Mouse (Mus musculus) C2C12 (cell line): ENCODE measurements around the gene Trub2. TPM values are rescaled to one million over a fixed set of nuclear protein-coding genes. Genes with fewer than 3 reads are reported as not detected.

Source experiments
- H3K27me3 ChIP-seq: one replicate; pipeline ENCODE4 v1.6.1; 2011; ENCODE audit not compliant: control insufficient read depth, insufficient read depth, insufficient read length
- H3K36me3 ChIP-seq: one replicate; pipeline ENCODE4 v1.6.1; 2011; ENCODE audit not compliant: control insufficient read depth, insufficient read depth
- H3K4me3 ChIP-seq: one replicate; pipeline ENCODE4 v1.5.1; 2011; ENCODE audit warnings: mild to moderate bottlenecking, control low read depth; ENCODE audit not compliant: poor library complexity, insufficient read depth, severe bottlenecking
- H3K79me2 ChIP-seq: one replicate; pipeline ENCODE4 v1.6.1; 2011; ENCODE audit not compliant: control insufficient read depth, insufficient read depth
- H3K79me3 ChIP-seq: one replicate; pipeline ENCODE4 v1.6.1; 2011; ENCODE audit warnings: low read depth, control low read depth
- H3ac ChIP-seq: one replicate; pipeline ENCODE3; 2011; ENCODE audit warnings: low read depth; ENCODE audit not compliant: control insufficient read depth, insufficient read length
- CEBPB ChIP-seq: IDR thresholded peaks from one replicate; pipeline ENCODE4 v1.6.1; 2011; ENCODE audit warnings: low read depth, mild to moderate bottlenecking, control low read depth, moderate library complexity
- CTCF ChIP-seq: IDR thresholded peaks from one replicate; pipeline ENCODE4 v1.5.1; 2011; ENCODE audit not compliant: control insufficient read depth, insufficient read depth, insufficient read length
- FOSL1 ChIP-seq: IDR thresholded peaks from one replicate; pipeline ENCODE4 v1.8.0; 2011; ENCODE audit warnings: mild to moderate bottlenecking, low read length; ENCODE audit not compliant: poor library complexity, insufficient read depth, severe bottlenecking
- MAX ChIP-seq: IDR thresholded peaks from one replicate; pipeline ENCODE4 v1.6.1; 2011; ENCODE audit warnings: mild to moderate bottlenecking, control low read depth
- MYOD1 ChIP-seq: IDR thresholded peaks from one replicate; pipeline ENCODE4 v1.6.1; 2011; ENCODE audit warnings: low read depth; ENCODE audit not compliant: control insufficient read depth, insufficient read length
- MYOG ChIP-seq: IDR thresholded peaks from one replicate; pipeline ENCODE4 v1.6.1; 2011; ENCODE audit not compliant: control insufficient read depth, insufficient read length; ENCODE audit errors: extremely low read depth
- USF1 ChIP-seq: IDR thresholded peaks from one replicate; pipeline ENCODE4 v1.6.1; 2011; ENCODE audit warnings: low read depth, mild to moderate bottlenecking, control low read depth, moderate library complexity
- long read RNA-seq, 2 experiments: library from polyadenylated mRNA; unstranded; transcript quantifications; one replicate each; pipeline ENCODE4 v2.0.0; 2019 to 2020
- polyA plus RNA-seq: library from polyadenylated mRNA; unstranded; fragments of >200 nt; fragmentation: generic; extraction: Trizol; gene quantifications from one replicate; pipeline ENCODE4 v1.2.1, GENCODE M21; 2012; ENCODE audit warnings: missing spikeins

The Trub2 gene
- polyA plus RNA-seq, result 55.0 TPM
- long read RNA-seq, experiment 1, transcript Trub2-201 (8 exons, 3,408 nt), result major isoform, 9 of 20 reads
- long read RNA-seq, experiment 1, partial matches to known transcripts, result 3 of 20 reads
- long read RNA-seq, experiment 1, other reads (novel, unspliced or antisense), result 4 of 20 reads
- long read RNA-seq, experiment 2, transcript Trub2-205 (7 exons, 3,930 nt), result minor isoform, 15 of 144 reads
- long read RNA-seq, experiment 2, transcript Trub2-210 (7 exons, 744 nt), result minor isoform, 19 of 144 reads
- long read RNA-seq, experiment 2, transcript Trub2-201 (8 exons, 3,408 nt), result major isoform, 82 of 144 reads
- long read RNA-seq, experiment 2, transcript Trub2-208 (6 exons, 763 nt), result minor isoform, 8 of 144 reads
- long read RNA-seq, experiment 2, partial matches to known transcripts, result 6 of 144 reads
- long read RNA-seq, experiment 2, other reads (novel, unspliced or antisense), result 14 of 144 reads

DNA sequence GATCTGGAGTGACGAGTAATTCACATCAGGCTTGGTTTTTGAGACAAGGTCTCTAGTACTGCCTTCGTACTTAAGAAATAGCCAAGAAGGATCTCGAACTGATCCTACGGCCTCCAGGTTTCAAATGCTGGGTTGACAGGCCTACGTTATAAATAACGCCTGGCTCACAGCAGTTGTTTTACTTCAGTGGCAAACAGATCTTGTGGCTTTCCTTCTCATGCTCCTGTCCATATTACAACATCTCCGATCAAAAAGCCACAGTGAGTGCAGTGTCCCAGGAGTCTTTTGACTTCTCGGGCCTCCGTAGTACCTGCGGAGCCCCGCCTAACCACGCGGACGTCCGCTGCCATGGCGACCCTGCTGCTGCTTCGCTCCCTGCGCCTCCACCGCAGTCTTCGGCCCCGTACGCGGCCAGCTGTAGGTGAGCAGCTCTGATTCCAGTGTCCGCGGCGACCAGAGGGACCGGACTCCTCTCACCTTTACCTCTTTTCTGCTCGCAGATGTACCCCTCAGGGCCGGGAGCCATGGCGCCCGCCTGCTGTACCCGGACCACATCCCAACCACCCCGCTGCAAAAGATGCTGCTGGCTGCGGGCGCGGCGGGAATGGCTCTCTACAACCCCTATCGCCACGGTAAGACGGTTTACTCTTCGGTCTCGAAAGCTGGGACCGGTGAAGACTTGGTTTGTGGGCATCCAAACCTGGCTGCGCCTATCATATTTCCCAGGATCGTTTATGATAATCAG, at the start of gene Trub2:
Gene Trub2, minus strand, starts transcription at position 566 of the 745 bp plus-strand sequence.
- H3K79me3 ChIP-seq, result peaks cover 27% of the 10 kb centered on the region
- TF ChIP-seq MAX (peak; percentile 62), USF1 (no peak)
- peak within 1 kb of the TSS; percentile 83 for H3ac ChIP-seq

DNA sequence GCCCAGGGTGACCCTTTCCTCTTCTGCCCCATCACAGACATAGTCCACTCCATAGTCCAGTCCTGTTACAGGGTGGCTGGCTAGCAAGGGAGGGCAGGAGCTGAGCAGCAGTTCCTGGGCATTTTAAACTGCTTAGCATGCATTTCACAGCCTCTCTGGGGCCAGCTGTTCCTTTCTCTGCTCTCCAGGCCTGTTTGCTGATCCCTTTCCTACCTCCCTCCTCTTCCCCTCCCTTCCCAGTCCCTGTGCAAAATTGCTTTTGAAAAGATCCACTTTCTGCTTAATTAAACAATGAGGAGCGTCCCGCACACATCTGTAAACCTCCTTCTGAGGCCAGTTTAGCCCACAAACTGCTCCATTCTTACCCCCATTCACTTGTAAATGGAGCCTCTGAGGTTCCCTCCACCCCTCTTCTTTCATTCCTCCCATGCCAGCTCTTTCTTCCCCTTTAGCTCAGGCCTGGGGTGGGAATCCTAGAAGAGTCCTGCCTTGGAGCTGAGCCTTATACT, 47.1 kb upstream of the Trub2 start:
- Histone ChIP-seq H3K36me3 (peaks cover 41% of the 10 kb centered on the region), H3ac (no peak overlapping the region), H3K79me3 (peaks cover 11% of the 10 kb centered on the region), H3K27me3 (no peaks in the 10 kb centered on the region), H3K4me3 (no peak overlapping the region), H3K79me2 (peaks cover 20% of the 10 kb centered on the region)
- TF ChIP-seq MAX (no peak), MYOG (no peak), MYOD1 (no peak), FOSL1 (no peak), CEBPB (no peak)

More for the DNA sequence above, at the start of gene Trub2:
- Histone ChIP-seq H3K36me3 (peaks cover 44% of the 10 kb centered on the region), H3K27me3 (no peaks in the 10 kb centered on the region), H3K4me3 (peak within 1 kb of the TSS; percentile 77), H3K79me2 (peaks cover 41% of the 10 kb centered on the region)

DNA sequence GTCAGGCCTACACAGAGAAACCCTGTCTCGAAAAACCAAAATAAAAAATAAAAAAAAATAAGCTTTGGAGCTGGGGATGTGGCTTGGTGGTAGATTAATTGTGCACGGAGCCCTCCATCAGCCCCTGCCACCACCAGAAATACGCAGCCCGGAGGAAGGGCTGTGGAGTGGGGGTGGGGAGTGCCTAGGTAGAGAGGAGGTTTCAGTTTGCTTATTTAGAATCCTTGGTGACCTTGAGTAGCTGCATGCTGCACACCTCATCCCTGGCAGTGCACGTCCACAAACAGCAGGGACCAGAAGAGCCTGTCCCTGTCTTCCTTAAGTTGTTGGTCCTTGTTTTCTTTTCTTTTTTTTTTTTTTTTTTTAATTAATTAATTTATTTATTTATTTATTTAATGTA, 45.5 kb upstream of the Trub2 start:
- TF ChIP-seq MYOG (no peak), CEBPB (no peak), FOSL1 (no peak), CTCF (no peak), USF1 (no peak), MYOD1 (no peak), MAX (no peak)
- Histone ChIP-seq H3K27me3 (no peaks in the 10 kb centered on the region), H3K36me3 (peaks cover 38% of the 10 kb centered on the region), H3K4me3 (no peak overlapping the region), H3ac (no peak overlapping the region), H3K79me2 (peaks cover 37% of the 10 kb centered on the region), H3K79me3 (peaks cover 24% of the 10 kb centered on the region)

DNA sequence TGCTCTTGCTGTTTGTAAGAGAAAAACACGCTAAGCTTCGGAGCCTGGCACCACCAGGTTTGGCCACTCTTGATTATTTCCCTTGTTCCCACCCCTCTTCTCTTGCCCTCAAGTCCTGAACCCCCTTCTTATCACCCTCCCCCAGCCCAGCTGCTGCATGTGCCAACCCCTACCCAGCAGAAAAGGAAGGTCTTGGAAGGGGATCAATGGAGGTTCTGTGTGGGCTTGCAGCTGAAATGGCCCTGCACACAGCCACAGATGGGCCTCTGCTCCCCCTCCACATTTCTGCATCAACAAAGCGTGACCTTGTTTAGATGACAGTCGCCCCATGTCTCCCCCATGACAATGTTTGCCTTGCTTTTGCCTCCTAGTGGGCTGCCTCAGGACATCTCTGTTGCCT, 42.8 kb upstream of the Trub2 start:
- no peak for TF ChIP-seq MAX
- no peak for TF ChIP-seq MYOG
- TF ChIP-seq MYOD1, result no peak
- TF ChIP-seq FOSL1, result no peak
- TF ChIP-seq USF1, result no peak
- no peak for TF ChIP-seq CTCF
- TF ChIP-seq CEBPB, result no peak
- Histone ChIP-seq H3K36me3 (peaks cover 27% of the 10 kb centered on the region), H3ac (no peak overlapping the region), H3K4me3 (no peak overlapping the region), H3K27me3 (no peaks in the 10 kb centered on the region), H3K79me2 (peaks cover 54% of the 10 kb centered on the region), H3K79me3 (peaks cover 39% of the 10 kb centered on the region)

DNA sequence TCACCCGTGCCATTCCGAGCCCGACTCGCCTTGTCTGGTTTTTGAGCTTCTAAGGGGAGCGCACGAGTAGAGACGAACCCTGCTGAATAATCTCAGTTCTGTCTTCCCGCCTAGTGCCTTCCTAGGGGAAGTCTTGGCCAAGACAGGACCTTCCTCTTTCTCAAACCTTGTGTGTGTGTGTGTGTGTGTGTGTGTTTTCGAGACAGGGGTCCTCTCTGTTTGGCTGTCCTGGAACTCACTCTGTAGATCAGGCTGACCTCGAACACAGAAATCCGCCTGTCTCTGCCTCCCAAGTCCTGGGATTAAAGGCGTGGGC, 39.4 kb upstream of the Trub2 start:
- H3ac ChIP-seq, result peak overlapping the region; percentile 95
- TF ChIP-seq CTCF, result no peak
- no peak for TF ChIP-seq FOSL1
- TF ChIP-seq USF1, result no peak
- no peak for TF ChIP-seq CEBPB
- no peak for TF ChIP-seq MAX
- TF ChIP-seq MYOD1, result no peak
- TF ChIP-seq MYOG, result no peak
- H3K4me3 ChIP-seq, result peak overlapping the region; percentile 99

More for the DNA sequence above, 39.4 kb upstream of the Trub2 start:
- H3K36me3 ChIP-seq, result peaks cover 3% of the 10 kb centered on the region
- peaks cover 54% of the 10 kb centered on the region for H3K79me2 ChIP-seq
- peaks cover 39% of the 10 kb centered on the region for H3K79me3 ChIP-seq
- H3K27me3 ChIP-seq, result no peaks in the 10 kb centered on the region
